Mouse (Mus musculus) brown adipose tissue, adult 24 weeks (tissue): ENCODE data around the gene Utp20. TPM values are rescaled to one million over a fixed set of nuclear protein-coding genes. Genes with fewer than 3 reads are reported as not detected.

ENCODE experiments used
- H3K27ac ChIP-seq: fragments of 200-500 bp; replicated peaks from 2 replicates; pipeline ENCODE4 v1.5.1; 2012; ENCODE audit warnings: low read depth, mild to moderate bottlenecking, low read length
- H3K4me1 ChIP-seq: fragments of 200-500 bp; 2 replicates; pipeline ENCODE4 v1.6.1; 2012; ENCODE audit warnings: low read length, mixed read lengths; ENCODE audit not compliant: control insufficient read depth, insufficient read depth, insufficient read length
- H3K4me3 ChIP-seq: fragments of 200-500 bp; 2 replicates; pipeline ENCODE4 v1.5.1; 2012; ENCODE audit warnings: low read depth, mild to moderate bottlenecking, low read length, moderate library complexity; ENCODE audit not compliant: insufficient read depth
- polyA plus RNA-seq: library from polyadenylated mRNA; stranded (reverse); fragments of >200 nt; gene quantifications from 2 replicates; pipeline ENCODE4 v1.2.4, GENCODE M21; 2012; ENCODE audit not compliant: missing spikeins, insufficient read depth, insufficient read length

The Utp20 gene
- polyA plus RNA-seq, 1 experiment: 4.4 TPM

DNA sequence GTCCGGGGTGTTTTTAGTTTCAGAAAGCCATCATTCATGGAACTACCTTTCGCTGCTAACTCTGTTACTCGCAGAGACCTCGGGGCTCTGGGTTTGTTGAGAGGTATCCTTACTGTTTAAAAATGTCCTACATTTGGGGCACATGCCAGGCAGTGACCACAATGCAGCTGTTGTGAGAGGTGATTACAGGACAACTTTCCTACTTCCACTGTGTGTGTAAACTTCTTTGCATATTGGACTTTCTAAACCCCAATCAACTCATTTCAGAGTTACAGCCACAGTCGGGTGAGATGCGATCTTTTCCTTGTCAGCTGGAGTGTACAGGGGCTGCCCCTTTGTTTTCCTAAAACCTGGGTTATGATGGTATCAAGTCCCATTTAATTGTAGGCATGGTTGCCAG lies 111.0 kb downstream of the Utp20 start:
- Histone ChIP-seq H3K4me3 (no peak overlapping the region), H3K4me1 (no peaks in the 10 kb centered on the region), H3K27ac (no peak overlapping the region)

DNA sequence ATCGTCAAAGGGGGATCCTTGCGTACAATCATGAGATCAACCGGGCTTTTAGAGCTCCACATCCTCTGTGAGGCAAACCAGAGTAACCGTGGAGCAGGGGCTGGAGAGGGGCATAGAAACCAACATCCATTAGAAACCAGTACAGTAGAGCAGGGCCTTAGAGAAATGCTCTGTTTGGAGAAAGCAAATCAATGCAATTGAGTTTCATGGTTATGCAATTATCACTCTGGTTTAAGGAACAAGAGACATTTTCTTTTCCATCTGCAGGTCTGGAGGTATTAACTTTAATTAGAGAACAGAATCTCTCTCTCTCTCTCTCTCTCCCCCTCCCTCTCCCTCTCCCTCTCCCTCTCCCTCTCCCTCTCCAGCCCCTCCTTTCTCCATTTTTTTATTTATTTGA lies 111.9 kb downstream of the Utp20 start:
- Histone ChIP-seq H3K4me3 (no peak overlapping the region), H3K4me1 (no peaks in the 10 kb centered on the region), H3K27ac (no peak overlapping the region)

DNA sequence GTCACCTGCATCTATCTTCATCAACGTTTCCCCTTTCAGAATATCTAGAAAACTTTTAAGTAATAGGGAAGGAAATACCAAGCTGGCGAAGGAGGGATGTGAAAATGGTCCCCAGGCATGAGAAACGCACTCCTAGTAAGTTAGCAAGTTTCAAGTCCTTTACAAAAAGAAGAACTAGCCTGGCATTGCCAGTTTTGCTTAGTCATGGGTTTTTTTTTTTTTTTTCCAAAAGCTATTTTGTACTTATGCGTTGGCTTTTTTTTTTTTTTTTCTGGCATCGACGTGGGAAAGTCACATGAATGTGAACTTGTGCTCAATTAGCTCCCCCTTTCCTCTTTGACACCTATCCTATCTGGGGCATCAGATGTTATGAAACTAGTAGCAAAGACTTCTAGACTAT lies 114.2 kb downstream of the Utp20 start:
- Histone ChIP-seq H3K27ac (no peak overlapping the region), H3K4me1 (no peaks in the 10 kb centered on the region), H3K4me3 (no peak overlapping the region)

DNA sequence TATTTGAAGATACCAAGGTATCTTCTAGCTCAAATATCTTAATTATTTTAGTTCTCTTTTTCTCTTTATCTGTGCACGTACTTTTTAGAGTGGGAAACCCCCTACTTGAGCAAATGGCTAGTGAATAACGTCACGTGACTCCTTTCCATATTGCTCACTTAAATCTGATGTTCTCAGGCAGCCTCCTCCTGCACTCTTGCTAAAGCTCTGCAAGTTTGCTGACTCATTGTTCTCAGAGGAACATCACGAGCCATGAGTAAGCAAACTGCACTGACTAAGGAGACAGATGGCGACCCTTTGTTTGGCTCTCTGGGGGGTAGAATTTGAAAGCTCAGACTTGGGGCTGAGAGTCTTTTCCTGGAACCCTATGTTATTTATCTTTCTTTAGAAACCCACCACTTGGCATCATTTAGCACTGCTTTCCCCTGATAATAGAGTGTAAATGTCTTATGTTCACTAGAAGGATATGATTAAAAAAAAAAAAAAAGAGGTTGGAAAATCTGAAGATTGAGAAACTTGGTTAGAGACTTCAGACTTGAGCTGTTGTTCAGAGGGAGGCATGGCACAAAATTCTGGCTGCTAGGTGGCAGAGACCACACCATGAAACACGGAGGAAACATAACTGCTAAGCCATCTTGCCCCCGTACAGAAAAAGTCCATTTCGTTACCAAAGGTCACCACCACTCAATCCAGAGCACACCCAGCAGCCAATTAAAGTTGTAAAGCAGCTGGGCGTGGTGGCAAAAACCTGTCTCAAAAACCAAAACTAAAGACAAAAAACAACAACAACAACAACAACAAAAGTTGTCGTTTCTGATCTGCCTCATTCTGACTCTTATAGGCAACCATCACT lies 117.7 kb downstream of the Utp20 start:
- Histone ChIP-seq H3K4me1 (no peaks in the 10 kb centered on the region), H3K4me3 (no peak overlapping the region), H3K27ac (no peak overlapping the region)

DNA sequence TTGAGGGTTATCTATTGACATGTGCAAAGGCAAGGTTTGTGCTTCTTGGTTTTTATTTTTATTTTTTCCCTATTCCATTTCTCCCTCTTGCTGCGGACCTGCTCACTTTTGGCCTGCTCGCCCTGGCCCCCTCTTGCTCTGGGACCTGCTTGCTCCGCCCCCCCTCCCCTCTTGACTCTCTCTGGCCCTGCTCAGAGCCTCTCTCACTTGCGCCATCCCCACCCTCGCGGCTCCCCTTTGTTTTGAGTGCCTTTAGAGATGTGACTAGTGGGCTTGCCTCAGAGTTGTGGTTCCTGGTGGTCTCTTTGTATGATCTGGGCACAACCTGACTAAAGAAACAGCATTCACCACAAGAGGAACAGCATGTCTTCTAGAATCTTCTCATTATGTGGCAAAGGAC lies 125.7 kb downstream of the Utp20 start:
- H3K27ac ChIP-seq: no peak overlapping the region
- no peaks in the 10 kb centered on the region for H3K4me1 ChIP-seq
- no peak overlapping the region for H3K4me3 ChIP-seq

Other genes starting within 250 kb of the Utp20 start
- 18.9 and 27.6 TPM in 2 replicates for gene Mybpc1, start 221.7 kb downstream of the Utp20 start, polyA plus RNA-seq
- not detected in 2 replicates for gene Spic, start 141.8 kb downstream of the Utp20 start, polyA plus RNA-seq
- 95.2 and 103 TPM in 2 replicates for gene Arl1, start 95.9 kb downstream of the Utp20 start, polyA plus RNA-seq
- not detected in 2 replicates for gene Slc5a8, start 59.2 kb upstream of the Utp20 start, polyA plus RNA-seq